Mouse (Mus musculus) gastrocnemius, postnatal 25 days (tissue): ENCODE data around the gene Sdk2. TPM values are rescaled to one million over a fixed set of nuclear protein-coding genes. Genes with fewer than 3 reads are reported as not detected.
A peak's percentile ranks its signal among the peaks of the same experiment; 100 is the strongest.

Experiments used
- DNase-seq: peaks from one replicate; pipeline ENCODE4 v3.0.0; 2022
- total RNA-seq, 2 experiments: library from RNA; stranded (reverse); gene quantifications; 1 replicate in 1 of 2; 2 replicates in 1 of 2; pipeline ENCODE4 v1.2.3; 2021

Gene Sdk2
- total RNA-seq, 2 experiments from 2014 or later, result 0.75 to 1.4 TPM

- peak; percentile 66 for DNase-seq
Observed at GRCm38 (mm10) chr11:113990466-113990865, 76.4 kb downstream of the Sdk2 start.

- no peak for DNase-seq
Observed at GRCm38 (mm10) chr11:113990065-113990464, 76.8 kb downstream of the Sdk2 start.

- DNase-seq, result no peak
Observed at GRCm38 (mm10) chr11:113985826-113986416, 80.9 kb downstream of the Sdk2 start.

- no peak for DNase-seq
Observed at GRCm38 (mm10) chr11:113981732-113982503, 84.9 kb downstream of the Sdk2 start.

GRCm38 (mm10) chr11:113981088-113981487 lies 85.8 kb downstream of the Sdk2 start:
- no peak for DNase-seq

GRCm38 (mm10) chr11:113978318-113978717 lies 88.5 kb downstream of the Sdk2 start:
- DNase-seq, result no peak

- no peak for DNase-seq
Observed at GRCm38 (mm10) chr11:113975667-113975970, 91.2 kb downstream of the Sdk2 start.

- no peak for DNase-seq
Observed at GRCm38 (mm10) chr11:113974876-113975666, 91.8 kb downstream of the Sdk2 start.

- no peak for DNase-seq
Observed at GRCm38 (mm10) chr11:113972517-113972872, 94.4 kb downstream of the Sdk2 start.

GRCm38 (mm10) chr11:113971609-113972516 lies 95.0 kb downstream of the Sdk2 start:
- no peak for DNase-seq

GRCm38 (mm10) chr11:113970026-113970425 lies 96.8 kb downstream of the Sdk2 start:
- DNase-seq, result no peak

GRCm38 (mm10) chr11:113965214-113965613 lies 101.6 kb downstream of the Sdk2 start:
- DNase-seq, result no peak

GRCm38 (mm10) chr11:113962751-113963150 lies 104.1 kb downstream of the Sdk2 start:
- no peak for DNase-seq

- no peak for DNase-seq
Observed at GRCm38 (mm10) chr11:113951616-113951988, 115.2 kb downstream of the Sdk2 start.

GRCm38 (mm10) chr11:113950904-113951615 lies 115.8 kb downstream of the Sdk2 start:
- DNase-seq, result no peak

GRCm38 (mm10) chr11:113948676-113949075 lies 118.2 kb downstream of the Sdk2 start:
- no peak for DNase-seq

GRCm38 (mm10) chr11:113942101-113942735 lies 124.6 kb downstream of the Sdk2 start:
- no peak for DNase-seq

GRCm38 (mm10) chr11:113933678-113934077 lies 133.2 kb downstream of the Sdk2 start:
- DNase-seq, result no peak

- no peak for DNase-seq
Observed at GRCm38 (mm10) chr11:113932909-113933308, 133.9 kb downstream of the Sdk2 start.

- DNase-seq, result no peak
Observed at GRCm38 (mm10) chr11:113931701-113932100, 135.1 kb downstream of the Sdk2 start.

GRCm38 (mm10) chr11:113930112-113930511 lies 136.7 kb downstream of the Sdk2 start:
- no peak for DNase-seq
